18 mouse cellular contexts compared by ENCODE assay signal in genomic region chr10:14063226-14063625, GRCm38 (mm10).
"Had no signal": no experiment of that assay in that cellular context is flagged by ENCODE, and none has a peak within 500 bp of the region (broad histone marks: within the 10 kb centered on the region; RNA-seq: fewer than 3 reads in every experiment).

No protein-coding gene starts in this region.

- DNase-seq: liver, embryonic 13.5 days; liver, postnatal 0 days; lung, adult 2 months; lung, postnatal 14 days; lung, postnatal 36 days; thymus, adult 2 months; thymus, postnatal 25 days; thymus, postnatal 4 days had no signal

- H3K9me3 ChIP-seq: liver, embryonic 13.5 days; liver, embryonic 15.5 days; lung, embryonic 15.5 days; megakaryocyte, embryonic 14.5 days; midbrain, embryonic 13.5 days; neural tube, embryonic 12.5 days; stomach, embryonic 15.5 days had no signal

- H3K4me2 ChIP-seq: liver, embryonic 11.5 days; liver, embryonic 13.5 days; liver, embryonic 15.5 days; lung, embryonic 15.5 days; midbrain, embryonic 13.5 days; neural tube, embryonic 12.5 days; stomach, embryonic 15.5 days had no signal

- H3K4me3 ChIP-seq: liver, embryonic 13.5 days; liver, embryonic 15.5 days; lung, embryonic 15.5 days; megakaryocyte, embryonic 14.5 days; midbrain, embryonic 13.5 days; neural tube, embryonic 12.5 days; stomach, embryonic 15.5 days had no signal

- H3K27me3 ChIP-seq: liver, embryonic 13.5 days; liver, embryonic 15.5 days; lung, embryonic 15.5 days; megakaryocyte, embryonic 14.5 days; midbrain, embryonic 13.5 days; neural tube, embryonic 12.5 days; stomach, embryonic 15.5 days had no signal

- H3K4me1 ChIP-seq: liver, embryonic 13.5 days; liver, embryonic 15.5 days; lung, embryonic 15.5 days; midbrain, embryonic 13.5 days; neural tube, embryonic 12.5 days; stomach, embryonic 15.5 days had no signal

- H3K36me3 ChIP-seq: liver, embryonic 13.5 days; liver, embryonic 15.5 days; lung, embryonic 15.5 days; midbrain, embryonic 13.5 days; neural tube, embryonic 12.5 days; stomach, embryonic 15.5 days had no signal

- ATAC-seq: liver, postnatal 0 days; lung, postnatal 0 days; midbrain, embryonic 13.5 days had no signal

- H3K9ac ChIP-seq: liver, embryonic 13.5 days; liver, embryonic 15.5 days; liver, postnatal 0 days; lung, embryonic 15.5 days; midbrain, embryonic 13.5 days; neural tube, embryonic 12.5 days; stomach, embryonic 15.5 days had no signal

- H3K27ac ChIP-seq: liver, embryonic 13.5 days; liver, embryonic 15.5 days; lung, embryonic 15.5 days; macrophage; midbrain, embryonic 13.5 days; neural tube, embryonic 12.5 days; stomach, embryonic 15.5 days; stomach, postnatal 0 days had no signal
